Mouse (Mus musculus) heart, postnatal 0 days (tissue): ENCODE measurements around the gene Epb41l4b.

ENCODE experiments used
- CTCF ChIP-seq: IDR thresholded peaks from 2 replicates; pipeline ENCODE4 v1.5.1; 2016; ENCODE audit warnings: antibody characterized with exemption, control low read depth, low read depth
- EP300 ChIP-seq: IDR thresholded peaks from 2 replicates; pipeline ENCODE4 v1.6.1; 2016; ENCODE audit warnings: antibody characterized with exemption, low read depth

DNA sequence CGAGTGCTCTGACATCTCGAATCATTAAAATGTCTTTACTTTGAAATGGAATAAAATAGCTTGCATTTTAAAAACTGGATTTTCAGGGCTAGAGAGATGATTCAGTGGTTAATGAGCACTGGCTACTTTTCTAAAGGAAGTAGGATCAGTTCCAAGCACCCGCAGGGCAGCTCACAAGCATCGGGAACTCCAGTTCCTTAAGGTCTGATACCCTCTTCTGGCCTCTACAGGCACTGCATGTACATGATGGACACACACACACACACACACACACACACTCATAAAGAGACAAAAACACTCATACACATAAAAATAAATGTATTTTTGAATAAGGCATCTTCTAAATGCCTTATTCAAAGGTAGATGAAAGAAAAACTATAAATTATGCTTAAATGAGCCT lies 102.0 kb downstream of the Epb41l4b start:
- TF ChIP-seq EP300 (no peak), CTCF (no peak)
